Comparison of ENCODE assay signal across 22 mouse cellular contexts in the genomic region with DNA sequence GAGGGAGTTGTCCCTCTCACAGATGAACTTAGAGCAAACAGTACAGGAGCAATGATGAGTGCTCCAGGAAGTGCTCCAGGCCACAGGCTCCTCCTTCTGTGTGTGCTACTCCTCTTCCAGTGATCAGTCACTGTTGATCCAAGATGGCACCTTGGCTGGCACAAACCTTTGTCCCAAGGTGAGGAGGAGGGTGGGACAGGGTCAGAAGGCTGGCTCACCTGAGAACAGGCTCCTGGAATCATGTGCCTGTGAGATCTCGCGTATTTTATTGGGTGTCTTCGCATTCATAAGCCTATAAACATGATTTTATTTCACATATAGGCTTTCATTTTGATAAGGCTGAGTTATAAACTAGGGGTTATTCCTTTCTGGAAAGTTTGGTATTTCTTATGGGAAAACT. TPM values are rescaled to one million over a fixed set of nuclear protein-coding genes. Genes with fewer than 3 reads are reported as not detected.
"Had no signal": no experiment of that assay in that cellular context is flagged by ENCODE, and none has a peak within 500 bp of the region (broad histone marks: within the 10 kb centered on the region; RNA-seq: fewer than 3 reads in every experiment).

No protein-coding gene starts in this region.

- H3K4me3 ChIP-seq: neural tube, embryonic 12.5 days; neural tube, embryonic 13.5 days; neural tube, embryonic 15.5 days; stomach, embryonic 15.5 days had no signal

- H3K27ac ChIP-seq: neural tube, embryonic 12.5 days; neural tube, embryonic 13.5 days; neural tube, embryonic 15.5 days; stomach, embryonic 15.5 days; stomach, postnatal 0 days had no signal

- H3K4me1 ChIP-seq: neural tube, embryonic 12.5 days; stomach, embryonic 15.5 days had no signal

- DNase-seq: retina, postnatal 1 day; right cerebral cortex, adult 18-20 months; right cerebral cortex, postnatal 14 days; right cerebral cortex, postnatal 25 days; right cerebral cortex, postnatal 4 days; spleen, adult 18-20 months; thymus, adult 18-20 months; thymus, adult 2 months; thymus, postnatal 14 days; thymus, postnatal 25 days; thymus, postnatal 36 days; thymus, postnatal 4 days had no signal

- H3K27me3 ChIP-seq: neural tube, embryonic 12.5 days; neural tube, embryonic 13.5 days; neural tube, embryonic 15.5 days; stomach, embryonic 15.5 days had no signal

- H3K36me3 ChIP-seq: neural tube, embryonic 12.5 days; neural tube, embryonic 13.5 days; neural tube, embryonic 15.5 days; stomach, embryonic 15.5 days had no signal

- H3K9me3 ChIP-seq: neural tube, embryonic 12.5 days; neural tube, embryonic 13.5 days; neural tube, embryonic 15.5 days; stomach, embryonic 15.5 days had no signal

RNA-seq across cellular contexts. Expression of a gene that starts 14.7 kb away (rescaled TPM):
- polyA plus RNA-seq: neural tube, embryonic 11.5 days; neural tube, embryonic 12.5 days; neural tube, embryonic 13.5 days; small intestine, adult 2 months; spleen, adult 2 months; stomach, embryonic 14.5 days; thymus, postnatal 0 days had no signal
